Mouse (Mus musculus): ENCODE data around the gene Nop58. TPM values are rescaled to one million over a fixed set of nuclear protein-coding genes. Genes with fewer than 3 reads are reported as not detected.

Gene Nop58
- polyA plus RNA-seq (2012; ENCODE audit: low replicate concordance) = 9.8 and 57.7 TPM in 2 replicates

GRCm38 (mm10) chr1:59684819-59685755 is at the start of gene Nop58:
TSS of gene Nop58 (plus strand) at chr1:59684971.

GRCm38 (mm10) chr1:59670641-59671168 is 14.1 kb upstream of the Nop58 start, which contains the start of gene Sumo1:
TSS of gene Sumo1 (minus strand) at chr1:59670834.

GRCm38 (mm10) chr1:59763164-59763768 is 78.5 kb downstream of the Nop58 start, which contains the start of gene Bmpr2:
TSS of gene Bmpr2 (plus strand) at chr1:59763400.

Other genes with a start within 250 kb of the Nop58 start
- 3.0 and 4.5 TPM in 2 replicates for gene Fzd7, start 202.5 kb upstream of the Nop58 start, polyA plus RNA-seq (2012; ENCODE audit: low replicate concordance)
- gene Gm973, start 168.7 kb upstream of the Nop58 start, polyA plus RNA-seq (2012; ENCODE audit: low replicate concordance) = 0.67 and 1.3 TPM in 2 replicates
- gene Sumo1, start 14.1 kb upstream of the Nop58 start, polyA plus RNA-seq (2012; ENCODE audit: low replicate concordance) = 4.9 and 269 TPM in 2 replicates
- 1.2 and 3.8 TPM in 2 replicates for gene Bmpr2, start 78.4 kb downstream of the Nop58 start, polyA plus RNA-seq (2012; ENCODE audit: low replicate concordance)
- gene Fam117b, start 228.0 kb downstream of the Nop58 start, polyA plus RNA-seq (2012; ENCODE audit: low replicate concordance) = 16.2 and 45.9 TPM in 2 replicates